8 mouse cellular contexts compared by ENCODE assay signal in the genomic region with DNA sequence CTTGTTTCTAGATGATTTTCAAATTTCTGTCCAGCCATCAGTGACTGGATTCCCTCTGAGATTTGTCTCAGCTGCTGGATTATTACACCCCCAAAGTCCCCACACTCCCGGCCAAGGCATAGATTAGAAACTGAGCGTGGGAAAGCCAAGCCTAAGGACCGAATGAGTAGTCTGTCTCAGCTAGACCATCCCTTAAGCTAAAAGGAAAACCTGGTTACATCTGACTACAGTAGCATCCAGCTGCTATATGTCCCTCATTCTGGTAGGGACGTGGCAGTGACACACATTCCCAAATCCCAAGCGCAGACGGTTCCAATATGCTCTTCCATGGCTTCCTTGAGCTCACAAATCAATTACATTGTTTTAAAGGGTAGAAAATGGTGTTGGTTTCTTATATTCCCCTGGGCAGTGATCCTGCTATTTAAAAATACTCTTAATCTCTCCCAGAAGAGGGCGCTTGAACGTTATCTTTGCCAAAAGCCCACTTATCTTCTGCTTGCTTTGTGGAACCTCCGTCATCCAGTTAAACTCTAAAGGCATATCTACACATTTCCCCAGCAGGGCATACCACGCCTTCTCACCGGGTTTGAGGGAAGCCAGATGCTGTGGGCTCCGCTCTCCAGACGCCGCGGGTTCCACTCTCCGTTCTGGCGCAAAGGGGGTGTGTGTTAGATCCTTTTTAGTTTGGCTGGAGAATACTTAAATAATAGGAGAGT. TPM values are rescaled to one million over a fixed set of nuclear protein-coding genes. Genes with fewer than 3 reads are reported as not detected.
A peak's percentile ranks its signal among the peaks of the same experiment; 100 is the strongest.
DNase-seq lines count a peak whose midpoint lies in the region; ATAC-seq and TF ChIP-seq lines count a peak whose summit lies in the region.

No protein-coding gene starts in this region.

- H3K4me2 ChIP-seq in forebrain, postnatal 0 days (ENCODE audit: low read depth): no peak overlapping the region
- H3K4me2 ChIP-seq in intestine, embryonic 14.5 days (ENCODE audit: low read length): peak overlapping the region; percentile 28

- DNase-seq in cerebellum, postnatal 10 days: peak; percentile 28 to 46
- DNase-seq in cerebellum, adult 11 months: no peak
- peak; percentile 76 for DNase-seq in MEL-GATA-1-ER (ENCODE audit: extremely low read depth, low read depth)
- DNase-seq in forebrain, postnatal 0 days: peak; percentile 52
- no peak for DNase-seq in intestine, embryonic 14.5 days (ENCODE audit: low spot score)
- no peak for DNase-seq in cerebellum, adult 11-12 months
- DNase-seq in layer of hippocampus, postnatal 25 days (ENCODE audit: extremely low spot score in 1 of 2, low spot score in 1 of 2): no peak

- peak; percentile 48 for TF ChIP-seq CTCF in forebrain, postnatal 0 days (IDR thresholded peaks at IDR 0.05; ENCODE audit: low read depth)

- H3K9ac ChIP-seq in forebrain, postnatal 0 days: no peak overlapping the region
- no peak overlapping the region for H3K9ac ChIP-seq in intestine, embryonic 14.5 days (ENCODE audit: low read length)

- H3K4me3 ChIP-seq in forebrain, postnatal 0 days (ENCODE audit: low read depth, low read length): no peak overlapping the region
- no peak overlapping the region for H3K4me3 ChIP-seq in intestine, embryonic 14.5 days (ENCODE audit: low read depth, low read length)

- peak; percentile 36; the same call in 1 of the 2 replicates for ATAC-seq in forebrain, postnatal 0 days
- ATAC-seq in intestine, embryonic 14.5 days (replicated peaks; ENCODE audit: low FRiP score, low TSS enrichment, low read depth): no peak
- peak; percentile 99 for ATAC-seq in megakaryocyte-erythroid progenitor cell, adult 5-6 weeks (replicated peaks; ENCODE audit: low FRiP score, low TSS enrichment, poor library complexity, severe bottlenecking)

- no peak overlapping the region for H3K27ac ChIP-seq in forebrain, postnatal 0 days (ENCODE audit: low read depth, low read length)
- H3K27ac ChIP-seq in intestine, embryonic 14.5 days (ENCODE audit: low read depth): no peak overlapping the region

- H3K9me3 ChIP-seq in forebrain, postnatal 0 days (ENCODE audit: low read length): no peaks in the 10 kb centered on the region
- H3K9me3 ChIP-seq in intestine, embryonic 14.5 days (ENCODE audit: control insufficient read depth, low read length): no peaks in the 10 kb centered on the region

- no peaks in the 10 kb centered on the region for H3K27me3 ChIP-seq in forebrain, postnatal 0 days (ENCODE audit: insufficient read depth, low read length)
- H3K27me3 ChIP-seq in intestine, embryonic 14.5 days (replicated peaks; ENCODE audit: control insufficient read depth, insufficient read depth, low read length): no peaks in the 10 kb centered on the region

- H3K36me3 ChIP-seq in forebrain, postnatal 0 days (ENCODE audit: insufficient read depth): no peaks in the 10 kb centered on the region
- H3K36me3 ChIP-seq in intestine, embryonic 14.5 days (ENCODE audit: control insufficient read depth, insufficient read depth, low read length): no peaks in the 10 kb centered on the region

- no peaks in the 10 kb centered on the region for H3K4me1 ChIP-seq in forebrain, postnatal 0 days (ENCODE audit: insufficient read depth)
- H3K4me1 ChIP-seq in intestine, embryonic 14.5 days (replicated peaks; ENCODE audit: control insufficient read depth, insufficient read depth, low read length): peaks cover 8% of the 10 kb centered on the region

- 49% methylated on average over 17 of the region's 17 CpGs for WGBS in forebrain, postnatal 0 days
- 31% methylated on average over 17 of the region's 17 CpGs for WGBS in intestine, embryonic 14.5 days

RNA-seq across cellular contexts. Expression of a gene that starts 46.0 kb away (rescaled TPM):
- not detected in 2 replicates for total RNA-seq in forebrain, postnatal 0 days (2014; rRNA removed)
- polyA plus RNA-seq in forebrain, postnatal 0 days (2015; fragmentation: Nextera tagmentation; extraction: Ambion mirVana): not detected in 2 replicates
- 0.08 TPM in 1 of 2 replicates, not detected in the other for polyA plus RNA-seq in intestine, embryonic 14.5 days (2014; fragmentation: Nextera tagmentation; extraction: Ambion mirVana)
- total RNA-seq in megakaryocyte-erythroid progenitor cell, adult 5-6 weeks (2014; fragmentation: Nextera tagmentation): not detected in 2 replicates
- total RNA-seq in megakaryocyte-erythroid progenitor cell, adult 5-6 weeks (2017): not detected in 2 replicates
- not detected for total RNA-seq in layer of hippocampus, postnatal 25 days (2021)

Comparison
In these comparisons a context has a peak if more than half of its experiments do, and no peak if none do; other contexts are left out.
1. DNase-seq: peak in cerebellum, postnatal 10 days (2 of 2), MEL-GATA-1-ER (single experiment) and forebrain, postnatal 0 days (single experiment); none in cerebellum, adult 11 months (single experiment), intestine, embryonic 14.5 days (single experiment), cerebellum, adult 11-12 months (single experiment) and layer of hippocampus, postnatal 25 days (0 of 2).